Mouse (Mus musculus) retina, adult 2 months (tissue): Measurements from ENCODE around the gene Rcc1l.

Experiments
- DNase-seq: peaks from one replicate; pipeline ENCODE4 v3.0.0-alpha.2; 2012; ENCODE audit warnings: low read depth, low spot score

The Rcc1l gene

GRCm38 (mm10) chr5:134170167-134170566 is 6.4 kb downstream of the Rcc1l start:
- DNase-seq: no peak

- no peak for DNase-seq
Observed at GRCm38 (mm10) chr5:134169231-134169630, 7.3 kb downstream of the Rcc1l start.

GRCm38 (mm10) chr5:134168033-134168432 is 8.5 kb downstream of the Rcc1l start:
- DNase-seq: no peak

GRCm38 (mm10) chr5:134166642-134167041 is 9.9 kb downstream of the Rcc1l start:
- no peak for DNase-seq

- no peak for DNase-seq
Observed at GRCm38 (mm10) chr5:134164688-134165087, 11.9 kb downstream of the Rcc1l start.

GRCm38 (mm10) chr5:134155916-134156466 is 20.6 kb downstream of the Rcc1l start:
- no peak for DNase-seq

- no peak for DNase-seq
Observed at GRCm38 (mm10) chr5:134151895-134152294, 24.7 kb downstream of the Rcc1l start.

- DNase-seq: no peak
Observed at GRCm38 (mm10) chr5:134148153-134148552, 28.4 kb downstream of the Rcc1l start.

GRCm38 (mm10) chr5:134147194-134147753 is 29.3 kb downstream of the Rcc1l start:
- DNase-seq: no peak

GRCm38 (mm10) chr5:134144986-134145385 is 31.6 kb downstream of the Rcc1l start:
- DNase-seq: no peak

- DNase-seq: no peak
Observed at GRCm38 (mm10) chr5:134142381-134142780, 34.2 kb downstream of the Rcc1l start.

- DNase-seq: no peak
Observed at GRCm38 (mm10) chr5:134141236-134141635, 35.3 kb downstream of the Rcc1l start.

GRCm38 (mm10) chr5:134139429-134139828 is 37.1 kb downstream of the Rcc1l start:
- no peak for DNase-seq

- DNase-seq: no peak
Observed at GRCm38 (mm10) chr5:134137933-134138332, 38.6 kb downstream of the Rcc1l start.

GRCm38 (mm10) chr5:134136022-134136421 is 40.6 kb downstream of the Rcc1l start:
- DNase-seq: no peak

GRCm38 (mm10) chr5:134131586-134131985 is 45.0 kb downstream of the Rcc1l start:
- no peak for DNase-seq

- no peak for DNase-seq
Observed at GRCm38 (mm10) chr5:134126232-134126631, 50.3 kb downstream of the Rcc1l start.

GRCm38 (mm10) chr5:134123846-134124245 is 52.7 kb downstream of the Rcc1l start:
- no peak for DNase-seq

- DNase-seq: no peak
Observed at GRCm38 (mm10) chr5:134121893-134122259, 54.7 kb downstream of the Rcc1l start.

- no peak for DNase-seq
Observed at GRCm38 (mm10) chr5:134121138-134121892, 55.3 kb downstream of the Rcc1l start.

- DNase-seq: no peak
Observed at GRCm38 (mm10) chr5:134120135-134120534, 56.4 kb downstream of the Rcc1l start.

- DNase-seq: no peak
Observed at GRCm38 (mm10) chr5:134119481-134120120, 57.0 kb downstream of the Rcc1l start.
